Mouse (Mus musculus): ENCODE data around the gene Snx25. TPM values are rescaled to one million over a fixed set of nuclear protein-coding genes. Genes with fewer than 3 reads are reported as not detected.
A peak's percentile ranks its signal among the peaks of the same experiment; 100 is the strongest.

Snx25 gene
- polyA plus RNA-seq, 1 experiment, result 16.5 TPM

GRCm38 (mm10) chr8:46151202-46152062, 527 bp downstream of the Snx25 start, which contains the start of gene Cfap97:
Cfap97 (plus strand) TSS chr8:46151771.
- TF ChIP-seq CTCF (IDR thresholded peaks at IDR 0.05; ENCODE audit: borderline replicate concordance, extremely low read depth, insufficient read depth, insufficient read length) (no peak), POLR2A (IDR thresholded peaks at IDR 0.05; ENCODE audit: borderline replicate concordance, extremely low read depth, insufficient read depth, insufficient read length, poor library complexity, severe bottlenecking) (0 out of 2 replicates have a peak, but pooled peaks have one; percentile 31)
- peak; percentile 69 for DNase-seq (ENCODE audit: low read depth)

GRCm38 (mm10) chr8:46149782-46150181, 2.2 kb downstream of the Snx25 start:
- DNase-seq (ENCODE audit: low read depth), result no peak
- no peak for TF ChIP-seq POLR2A (IDR thresholded peaks at IDR 0.05; ENCODE audit: borderline replicate concordance, extremely low read depth, insufficient read depth, insufficient read length, poor library complexity, severe bottlenecking)
- no peak for TF ChIP-seq CTCF (IDR thresholded peaks at IDR 0.05; ENCODE audit: borderline replicate concordance, extremely low read depth, insufficient read depth, insufficient read length)

- TF ChIP-seq CTCF (IDR thresholded peaks at IDR 0.05; ENCODE audit: borderline replicate concordance, extremely low read depth, insufficient read depth, insufficient read length), result no peak
- TF ChIP-seq POLR2A (IDR thresholded peaks at IDR 0.05; ENCODE audit: borderline replicate concordance, extremely low read depth, insufficient read depth, insufficient read length, poor library complexity, severe bottlenecking), result no peak
- no peak for DNase-seq (ENCODE audit: low read depth)
These were observed 2.7 kb downstream of the Snx25 start for GRCm38 (mm10) chr8:46149306-46149705.

GRCm38 (mm10) chr8:46146173-46146572, 5.8 kb downstream of the Snx25 start:
- peak; percentile 14 for DNase-seq (ENCODE audit: low read depth)
- TF ChIP-seq CTCF (IDR thresholded peaks at IDR 0.05; ENCODE audit: borderline replicate concordance, extremely low read depth, insufficient read depth, insufficient read length), result no peak
- TF ChIP-seq POLR2A (IDR thresholded peaks at IDR 0.05; ENCODE audit: borderline replicate concordance, extremely low read depth, insufficient read depth, insufficient read length, poor library complexity, severe bottlenecking), result no peak

GRCm38 (mm10) chr8:46143924-46144323, 8.0 kb downstream of the Snx25 start:
- TF ChIP-seq CTCF (IDR thresholded peaks at IDR 0.05; ENCODE audit: borderline replicate concordance, extremely low read depth, insufficient read depth, insufficient read length), result no peak
- TF ChIP-seq POLR2A (IDR thresholded peaks at IDR 0.05; ENCODE audit: borderline replicate concordance, extremely low read depth, insufficient read depth, insufficient read length, poor library complexity, severe bottlenecking), result no peak
- DNase-seq (ENCODE audit: low read depth), result no peak

- DNase-seq (ENCODE audit: low read depth), result no peak
- TF ChIP-seq POLR2A (IDR thresholded peaks at IDR 0.05; ENCODE audit: borderline replicate concordance, extremely low read depth, insufficient read depth, insufficient read length, poor library complexity, severe bottlenecking), result no peak
- TF ChIP-seq CTCF (IDR thresholded peaks at IDR 0.05; ENCODE audit: borderline replicate concordance, extremely low read depth, insufficient read depth, insufficient read length), result no peak
These were observed 8.5 kb downstream of the Snx25 start for GRCm38 (mm10) chr8:46143470-46143869.

- no peak for TF ChIP-seq POLR2A (IDR thresholded peaks at IDR 0.05; ENCODE audit: borderline replicate concordance, extremely low read depth, insufficient read depth, insufficient read length, poor library complexity, severe bottlenecking)
- TF ChIP-seq CTCF (IDR thresholded peaks at IDR 0.05; ENCODE audit: borderline replicate concordance, extremely low read depth, insufficient read depth, insufficient read length), result no peak
- no peak for DNase-seq (ENCODE audit: low read depth)
These were observed 9.4 kb downstream of the Snx25 start for GRCm38 (mm10) chr8:46142498-46143081.

- no peak for DNase-seq (ENCODE audit: low read depth)
- no peak for TF ChIP-seq CTCF (IDR thresholded peaks at IDR 0.05; ENCODE audit: borderline replicate concordance, extremely low read depth, insufficient read depth, insufficient read length)
- TF ChIP-seq POLR2A (IDR thresholded peaks at IDR 0.05; ENCODE audit: borderline replicate concordance, extremely low read depth, insufficient read depth, insufficient read length, poor library complexity, severe bottlenecking), result no peak
These were observed 10.3 kb downstream of the Snx25 start for GRCm38 (mm10) chr8:46141688-46142087.

- DNase-seq (ENCODE audit: low read depth), result no peak
- TF ChIP-seq CTCF (IDR thresholded peaks at IDR 0.05; ENCODE audit: borderline replicate concordance, extremely low read depth, insufficient read depth, insufficient read length), result no peak
- no peak for TF ChIP-seq POLR2A (IDR thresholded peaks at IDR 0.05; ENCODE audit: borderline replicate concordance, extremely low read depth, insufficient read depth, insufficient read length, poor library complexity, severe bottlenecking)
These were observed 11.4 kb downstream of the Snx25 start for GRCm38 (mm10) chr8:46140376-46141120.

GRCm38 (mm10) chr8:46137843-46138596, 13.9 kb downstream of the Snx25 start:
- TF ChIP-seq CTCF (IDR thresholded peaks at IDR 0.05; ENCODE audit: borderline replicate concordance, extremely low read depth, insufficient read depth, insufficient read length) (no peak), POLR2A (IDR thresholded peaks at IDR 0.05; ENCODE audit: borderline replicate concordance, extremely low read depth, insufficient read depth, insufficient read length, poor library complexity, severe bottlenecking) (no peak)
- DNase-seq (ENCODE audit: low read depth), result no peak

All from brain, embryonic 14.5 days (tissue).